In the genomic region with DNA sequence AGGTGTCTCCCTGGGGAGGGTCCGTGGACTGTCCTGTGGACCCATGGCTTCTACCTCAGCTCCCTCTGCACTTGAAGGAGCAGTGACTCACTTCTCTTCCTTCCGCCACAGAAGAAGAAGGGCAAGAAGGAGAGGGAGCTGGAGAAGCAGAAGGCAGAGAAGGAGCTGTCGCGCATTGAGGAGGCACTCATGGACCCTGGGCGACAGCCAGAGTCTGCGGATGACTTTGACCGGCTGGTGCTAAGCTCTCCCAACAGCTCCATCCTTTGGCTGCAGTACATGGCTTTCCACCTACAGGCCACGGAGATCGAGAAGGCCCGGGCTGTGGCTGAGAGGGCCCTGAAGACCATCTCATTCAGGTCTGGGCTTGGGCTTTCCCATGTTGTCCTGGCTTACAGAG, we compare ENCODE assay signal across 34 mouse cellular contexts. TPM values are rescaled to one million over a fixed set of nuclear protein-coding genes. Genes with fewer than 3 reads are reported as not detected.
DNase-seq lines count a peak whose midpoint lies in the region; TF ChIP-seq lines count a peak whose summit lies in the region.
"Had no signal": no experiment of that assay in that cellular context is flagged by ENCODE, and none has a peak within 500 bp of the region (broad histone marks: within the 10 kb centered on the region; RNA-seq: fewer than 3 reads in every experiment).

No protein-coding gene starts in this region.

- peaks cover 35% of the 10 kb centered on the region for H3K4me1 ChIP-seq in olfactory bulb, adult 2 months (ENCODE audit: control insufficient read depth, insufficient read depth, low read length)
- H3K4me1 ChIP-seq: forebrain, embryonic 10.5 days; forebrain, embryonic 13.5 days; hindbrain, embryonic 12.5 days; hindbrain, embryonic 15.5 days had no signal

- no peak for TF ChIP-seq POLR2A in olfactory bulb, adult 2 months (IDR thresholded peaks at IDR 0.05; ENCODE audit: insufficient read depth, low read depth, low read length)

- intact Hi-C loops in left cerebral cortex, adult 2 months (cut with DNase I): no loop called here
- intact Hi-C loops in left cerebral cortex, postnatal 14 days (cut with DNase I): no loop called here

- peak; percentile 84 for DNase-seq in heart, adult 11 months
- no peak for DNase-seq in heart, adult 8-10 months (ENCODE audit: low spot score)
- no peak for DNase-seq in left cerebral cortex, adult 2 months (ENCODE audit: extremely low spot score in 1 of 2, low spot score in 2 of 2)
- DNase-seq in left cerebral cortex, postnatal 14 days (ENCODE audit: low spot score in 2 of 2): no peak
- no peak for DNase-seq in cerebellum, adult 11 months
- DNase-seq: adrenal gland, adult 2 months; adrenal gland, postnatal 14 days; cerebellum, adult 18-20 months; cerebellum, adult 9-10 months; cerebellum, postnatal 14 days; gastrocnemius, adult 2 months; gastrocnemius, postnatal 14 days; heart, adult 2 months had no signal

- 0 out of 2 replicates have a peak overlapping the region, but pooled peaks have one; percentile 13 for H3K27ac ChIP-seq in left cerebral cortex, adult 2 months
- H3K27ac ChIP-seq in olfactory bulb, adult 2 months (ENCODE audit: insufficient read depth, low read depth, low read length): peak overlapping the region; percentile 22; the same call in 1 of the 2 replicates
- H3K27ac ChIP-seq: forebrain, embryonic 10.5 days; forebrain, embryonic 13.5 days; gastrocnemius, adult 2 months; heart, adult 2 months; hindbrain, embryonic 12.5 days; hindbrain, embryonic 15.5 days had no signal

- no peak overlapping the region for H3K4me3 ChIP-seq in left cerebral cortex, adult 2 months
- no peak overlapping the region for H3K4me3 ChIP-seq in olfactory bulb, adult 2 months (ENCODE audit: insufficient read depth, low read depth, low read length)
- H3K4me3 ChIP-seq: forebrain, embryonic 10.5 days; forebrain, embryonic 13.5 days; gastrocnemius, adult 2 months; heart, adult 2 months; hindbrain, embryonic 12.5 days; hindbrain, embryonic 15.5 days had no signal

- no peak for TF ChIP-seq CTCF in left cerebral cortex, adult 2 months (IDR thresholded peaks at IDR 0.05)
- TF ChIP-seq CTCF in olfactory bulb, adult 2 months (IDR thresholded peaks at IDR 0.05; ENCODE audit: insufficient read depth, low read depth, low read length): no peak

- WGBS in olfactory bulb, adult 2 months: 87% methylated on average over 10 of the region's 10 CpGs

RNA-seq across cellular contexts. Expression of a gene that starts 9.9 kb away (rescaled TPM):
- total RNA-seq in heart, adult 8-10 months (2022): 1 to 10 TPM; 2.4 to 4.5 (median 4.1) TPM
- 1 to 10 TPM; 8.1 to 8.2 TPM for total RNA-seq in left cerebral cortex, adult 2 months (2021)
- total RNA-seq in left cerebral cortex, postnatal 14 days (2021): 1 to 10 TPM; 4.9 to 5.6 TPM
- not detected in 2 replicates for polyA plus RNA-seq in olfactory bulb, adult 2 months (2012; ENCODE audit: insufficient read depth, insufficient read length, low replicate concordance, missing spikeins)

RNA-seq across cellular contexts. Expression of a gene that starts 15.9 kb away (rescaled TPM):
- total RNA-seq in heart, adult 8-10 months (2022): not detected
- not detected for total RNA-seq in left cerebral cortex, adult 2 months (2021)
- not detected for total RNA-seq in left cerebral cortex, postnatal 14 days (2021)
- polyA plus RNA-seq in olfactory bulb, adult 2 months (2012; ENCODE audit: insufficient read depth, insufficient read length, low replicate concordance, missing spikeins): not detected in 2 replicates
- total RNA-seq: adrenal gland, adult 2 months; adrenal gland, postnatal 14 days; adrenal gland, postnatal 4 days; gastrocnemius, adult 2 months; gastrocnemius, postnatal 14 days; heart, adult 2 months; heart, postnatal 25 days; hematopoietic stem cell, adult 5-6 weeks; MEL had no signal
- polyA plus RNA-seq: adrenal gland, adult 2 months; brain, embryonic 14.5 days; C2C12; CD4-positive, CD25-positive, alpha-beta regulatory T cell, adult 4 months; embryonic facial prominence, embryonic 11.5 days; embryonic facial prominence, embryonic 14.5 days; forebrain, embryonic 10.5 days; forebrain, embryonic 13.5 days; forebrain, embryonic 16.5 days; frontal cortex, adult 2 months; gonadal fat pad, adult 2 months; heart, adult 2 months; heart, embryonic 11.5 days; heart, embryonic 14.5 days; heart, postnatal 0 days; hindbrain, embryonic 12.5 days; hindbrain, embryonic 15.5 days; intestine, embryonic 14.5 days had no signal

RNA-seq across cellular contexts. Expression of a gene that starts 29.4 kb away (rescaled TPM):
- not detected for total RNA-seq in heart, adult 8-10 months (2022)
- total RNA-seq in left cerebral cortex, adult 2 months (2021): not detected
- total RNA-seq in left cerebral cortex, postnatal 14 days (2021): not detected
- not detected in 2 replicates for polyA plus RNA-seq in olfactory bulb, adult 2 months (2012; ENCODE audit: insufficient read depth, insufficient read length, low replicate concordance, missing spikeins)
- total RNA-seq: adrenal gland, adult 2 months; adrenal gland, postnatal 14 days; adrenal gland, postnatal 4 days; gastrocnemius, adult 2 months; gastrocnemius, postnatal 14 days; heart, adult 2 months; heart, postnatal 25 days; hematopoietic stem cell, adult 5-6 weeks; MEL had no signal
- polyA plus RNA-seq: adrenal gland, adult 2 months; C2C12; CD4-positive, CD25-positive, alpha-beta regulatory T cell, adult 4 months; embryonic facial prominence, embryonic 11.5 days; embryonic facial prominence, embryonic 14.5 days; forebrain, embryonic 10.5 days; forebrain, embryonic 13.5 days; forebrain, embryonic 16.5 days; frontal cortex, adult 2 months; gonadal fat pad, adult 2 months; heart, adult 2 months; heart, embryonic 11.5 days; heart, embryonic 14.5 days; heart, postnatal 0 days; hindbrain, embryonic 12.5 days; hindbrain, embryonic 15.5 days; intestine, embryonic 14.5 days had no signal

RNA-seq across cellular contexts. Expression of a gene that starts 37.6 kb away (rescaled TPM):
- total RNA-seq in heart, adult 8-10 months (2022): 10 to 100 TPM; 11.5 to 12.7 (median 12.0) TPM
- total RNA-seq in left cerebral cortex, adult 2 months (2021): 10 to 100 TPM; 15.6 to 16.4 TPM
- 10 to 100 TPM; 15.0 to 15.3 TPM for total RNA-seq in left cerebral cortex, postnatal 14 days (2021)
- not detected in 2 replicates for polyA plus RNA-seq in olfactory bulb, adult 2 months (2012; ENCODE audit: insufficient read depth, insufficient read length, low replicate concordance, missing spikeins)

RNA-seq across cellular contexts. Expression of a gene that starts 37.7 kb away (rescaled TPM):
- total RNA-seq in heart, adult 8-10 months (2022): 1,000 to 10,000 TPM; 2,439 to 2,796 (median 2,686) TPM
- 100 to 1,000 TPM; 682 to 687 TPM for total RNA-seq in left cerebral cortex, adult 2 months (2021)
- 100 to 1,000 TPM; 844 to 869 TPM for total RNA-seq in left cerebral cortex, postnatal 14 days (2021)
- not detected in 2 replicates for polyA plus RNA-seq in olfactory bulb, adult 2 months (2012; ENCODE audit: insufficient read depth, insufficient read length, low replicate concordance, missing spikeins)
